Mouse (Mus musculus) thymus, adult 18-20 months (tissue): ENCODE results near the gene Egflam.

Experiments used
- DNase-seq, 2 experiments: peaks; one replicate each; pipeline ENCODE4 v3.0.0; 2022; ENCODE audit warnings: mixed read lengths in 2 of 2

The Egflam gene

DNA sequence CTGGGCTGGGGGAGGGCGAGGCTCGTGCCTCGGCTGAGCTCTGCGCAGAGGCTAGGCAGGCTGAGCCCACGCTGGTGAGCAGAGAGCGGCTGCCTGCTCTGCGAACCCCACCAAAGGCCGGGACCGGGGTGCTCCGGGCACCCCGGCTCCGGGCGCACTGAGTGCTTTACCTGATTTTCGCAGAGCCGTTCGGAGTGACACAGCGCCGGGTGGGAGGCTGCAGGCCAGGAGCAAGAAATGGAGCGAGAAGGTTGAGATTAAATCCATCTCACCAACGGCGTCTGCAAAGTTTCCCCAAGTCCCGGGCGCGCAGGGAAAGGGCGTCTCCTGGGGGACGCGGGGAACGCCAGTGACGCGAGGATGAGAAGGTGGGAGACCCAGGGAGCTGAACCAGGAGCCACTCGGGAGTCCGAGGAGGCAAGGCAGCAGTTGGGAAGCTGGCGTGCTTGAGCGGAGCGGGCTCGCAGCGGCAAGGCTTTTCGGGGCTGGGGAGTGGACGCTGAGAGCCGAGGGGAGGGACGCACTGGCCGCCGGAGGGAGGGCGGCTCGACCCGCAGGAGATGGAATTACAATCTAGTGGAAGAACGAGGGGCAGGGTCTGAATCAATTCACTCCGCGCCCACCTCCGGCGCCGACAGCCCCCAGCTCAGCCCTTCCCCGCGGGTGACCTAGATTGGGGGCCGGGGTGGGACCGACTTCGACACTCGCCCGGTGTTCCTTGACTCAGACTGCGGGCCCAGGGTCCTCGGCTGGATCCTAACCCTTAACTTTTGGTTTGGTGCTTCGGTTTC lies at the start of gene Egflam:
Gene Egflam, minus strand, starts transcription at position 578 of the 791 bp plus-strand sequence.
- DNase-seq: no peak

DNA sequence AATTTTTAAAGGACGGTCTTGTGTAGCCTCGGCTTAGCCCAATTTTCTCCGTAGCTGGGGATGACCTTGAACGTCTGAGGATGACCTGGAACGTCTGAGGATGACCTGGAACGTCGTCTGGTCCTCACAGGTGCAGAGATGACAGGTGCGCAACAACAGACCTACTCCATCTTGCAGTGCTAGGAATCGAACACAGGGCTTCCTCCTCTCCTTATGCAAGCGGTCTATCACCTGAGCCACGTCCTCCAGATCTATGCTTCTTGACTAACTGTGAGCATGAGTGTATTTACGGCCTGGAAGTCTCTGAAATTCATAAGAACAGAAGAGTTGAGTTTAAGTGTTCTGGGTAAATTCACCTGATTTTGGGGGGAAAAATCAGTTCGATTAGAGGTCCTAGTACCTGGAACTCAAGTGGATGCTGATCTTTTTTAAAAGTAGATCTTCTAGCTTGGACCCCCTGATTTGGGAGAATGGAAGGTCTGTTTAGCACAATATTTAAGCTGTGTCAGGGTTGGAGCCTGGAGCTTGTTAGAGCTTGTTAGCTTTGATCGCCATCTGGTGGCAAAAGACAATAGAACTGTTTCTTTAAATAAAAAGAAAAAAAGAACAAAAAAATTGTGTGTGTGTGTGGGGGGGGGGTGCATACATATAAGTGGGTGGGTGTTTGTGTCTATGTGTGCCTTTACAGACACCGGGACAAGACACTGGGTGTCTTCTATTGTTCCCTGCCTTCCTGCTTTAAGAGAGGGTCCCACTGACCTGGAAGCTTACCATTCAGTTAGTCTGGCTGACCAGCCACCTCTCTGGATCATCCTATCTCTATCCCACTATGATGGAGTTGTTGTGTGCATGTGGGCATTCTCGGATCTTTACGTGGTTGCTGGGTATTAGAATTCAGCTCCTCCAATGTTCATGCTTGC lies 45.5 kb upstream of the Egflam start:
- no peak for DNase-seq

DNA sequence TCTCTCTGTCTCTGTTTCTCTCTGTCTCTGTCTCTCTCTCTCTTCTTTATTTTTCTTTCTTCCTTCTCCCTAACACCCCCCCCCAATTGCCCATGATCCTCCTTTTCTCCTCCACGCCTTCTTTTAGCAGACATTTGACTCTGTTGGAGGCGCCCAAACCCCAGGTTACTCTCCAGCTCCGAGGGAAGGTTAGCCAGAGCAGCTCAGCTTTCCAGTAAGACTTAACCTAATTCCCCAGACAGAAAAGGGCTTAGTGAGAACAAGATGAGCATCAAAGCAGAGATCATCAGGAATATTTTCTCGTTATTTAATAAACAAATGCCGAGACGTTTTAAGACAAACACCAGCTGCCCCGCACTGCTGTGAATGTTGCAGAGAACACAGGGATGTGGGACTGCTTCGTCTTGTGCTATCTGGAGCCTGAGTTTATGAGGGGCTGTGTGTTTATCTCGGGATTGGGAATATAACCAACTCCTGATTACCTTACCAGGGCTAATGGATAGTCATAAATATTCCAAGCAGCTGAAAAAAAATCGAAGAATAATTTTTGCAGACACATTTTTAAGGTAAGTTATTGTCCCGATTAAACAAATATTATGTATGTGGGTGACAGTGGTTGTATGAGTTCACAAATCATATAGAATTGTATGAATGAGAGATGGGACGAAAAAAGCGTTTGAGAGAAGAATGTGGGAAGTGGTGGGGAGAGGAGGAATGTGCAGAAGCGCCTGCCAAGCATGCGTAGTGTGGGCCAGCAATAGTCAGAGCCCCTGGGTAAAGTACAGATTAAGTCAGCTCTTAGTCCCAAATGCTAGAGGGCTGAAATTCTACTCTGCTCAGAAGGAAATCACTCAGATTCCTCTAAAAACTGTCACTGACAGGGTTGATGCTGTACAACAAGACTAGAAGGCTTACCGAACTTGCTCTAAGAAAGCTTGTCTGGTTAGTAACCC lies 44.2 kb upstream of the Egflam start:
- no peak for DNase-seq

DNA sequence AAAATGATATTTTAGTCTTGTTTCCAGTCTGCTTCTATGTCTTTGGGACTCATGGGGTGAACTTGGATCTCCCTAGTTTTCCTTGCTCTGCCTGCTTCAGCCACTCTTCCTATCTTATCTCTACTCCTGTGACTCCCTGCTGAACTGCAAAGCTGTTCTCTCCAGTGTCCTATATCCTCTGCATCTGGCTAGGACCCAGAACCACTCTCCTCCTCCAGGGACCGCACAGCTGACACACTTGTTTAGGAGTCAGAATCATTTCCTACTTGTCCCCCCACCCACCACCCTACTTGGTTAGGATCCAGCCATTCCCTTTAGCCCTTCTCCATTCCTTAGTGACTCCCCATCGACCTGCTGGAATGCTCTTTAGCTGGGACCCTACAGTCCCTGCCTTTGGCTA lies 26.1 kb upstream of the Egflam start:
- no peak for DNase-seq

DNA sequence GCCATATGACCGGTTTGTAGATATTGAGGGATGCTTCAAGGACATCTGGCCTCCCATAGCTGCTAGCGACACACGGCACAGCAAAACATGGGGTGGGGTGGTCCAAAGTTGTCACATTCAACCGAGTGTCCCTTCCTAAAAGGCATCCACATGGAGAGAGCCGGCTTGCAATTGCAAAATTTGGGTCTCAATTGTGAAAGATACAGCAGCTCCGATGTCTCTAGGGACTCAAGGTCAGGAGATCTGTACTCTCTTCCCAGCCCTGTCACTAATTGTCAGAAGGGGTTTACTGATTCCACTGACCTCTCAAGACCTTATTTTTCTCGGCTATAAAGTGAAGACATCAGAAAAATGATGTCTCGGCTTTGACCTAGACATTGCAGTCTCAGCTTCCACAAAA lies 6.3 kb upstream of the Egflam start:
- DNase-seq: no peak

DNA sequence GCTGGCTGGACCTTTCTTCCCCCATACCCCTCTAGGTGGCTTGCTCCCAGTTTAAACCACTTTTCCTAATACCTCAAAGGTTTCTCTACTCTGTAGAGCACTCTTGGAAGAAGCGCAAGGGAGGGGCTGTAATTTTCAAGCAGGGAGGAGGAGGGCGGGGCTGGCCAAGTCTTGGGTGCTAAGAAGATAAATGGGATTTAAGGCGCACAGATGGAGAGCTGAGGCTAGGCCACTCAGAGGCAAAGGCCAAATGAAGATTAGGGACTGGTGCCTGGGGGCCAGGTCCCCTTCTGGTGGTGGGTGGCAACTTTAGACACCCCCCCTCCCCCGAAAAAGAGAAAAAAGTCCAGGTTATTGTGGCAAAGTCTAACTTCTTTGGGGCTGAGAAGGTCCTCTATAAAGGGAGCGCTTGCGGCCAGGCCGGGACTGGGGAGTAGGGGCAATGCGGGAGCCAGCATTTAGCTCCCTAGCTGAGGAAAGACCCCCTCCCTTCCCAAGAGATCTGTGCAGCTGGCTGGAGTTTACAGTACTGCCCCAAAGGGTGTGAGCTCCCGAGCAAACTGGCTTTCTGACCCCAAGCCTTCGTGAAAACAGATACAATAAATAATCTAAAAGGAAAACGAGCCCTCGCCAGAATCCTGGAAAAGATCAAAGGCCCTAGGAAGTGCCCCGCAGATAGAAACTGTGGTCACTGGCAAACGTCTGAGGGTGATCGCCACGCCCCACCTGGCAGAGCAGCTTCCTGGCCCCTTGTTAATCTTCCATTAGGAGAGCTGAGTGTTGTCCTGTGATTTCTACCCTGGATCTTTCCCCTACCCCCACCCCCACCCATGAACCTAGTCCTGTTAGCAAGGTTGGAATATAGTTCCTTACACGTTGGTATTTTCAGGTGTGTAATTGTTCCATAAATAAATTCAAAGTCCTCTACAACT lies 680 bp upstream of the Egflam start:
- DNase-seq: no peak

DNA sequence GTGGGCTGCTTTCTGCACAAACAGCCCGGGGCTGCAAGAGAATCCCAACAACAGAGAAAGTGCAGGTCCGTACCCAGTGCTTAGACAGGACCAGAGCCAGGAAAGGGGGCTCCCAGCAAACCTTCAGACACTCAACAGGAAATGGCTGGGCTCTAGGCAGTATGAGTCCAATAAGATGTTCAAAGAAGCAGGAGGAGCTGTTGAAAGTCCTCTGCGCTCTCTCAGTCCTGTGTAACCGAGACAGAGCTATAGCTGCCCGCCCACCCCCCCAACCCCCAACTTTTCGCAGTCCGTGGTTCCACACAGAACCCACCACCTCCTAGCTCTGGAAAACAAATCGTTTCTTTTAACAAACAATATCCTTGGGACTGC lies 763 bp downstream of the Egflam start:
- no peak for DNase-seq

DNA sequence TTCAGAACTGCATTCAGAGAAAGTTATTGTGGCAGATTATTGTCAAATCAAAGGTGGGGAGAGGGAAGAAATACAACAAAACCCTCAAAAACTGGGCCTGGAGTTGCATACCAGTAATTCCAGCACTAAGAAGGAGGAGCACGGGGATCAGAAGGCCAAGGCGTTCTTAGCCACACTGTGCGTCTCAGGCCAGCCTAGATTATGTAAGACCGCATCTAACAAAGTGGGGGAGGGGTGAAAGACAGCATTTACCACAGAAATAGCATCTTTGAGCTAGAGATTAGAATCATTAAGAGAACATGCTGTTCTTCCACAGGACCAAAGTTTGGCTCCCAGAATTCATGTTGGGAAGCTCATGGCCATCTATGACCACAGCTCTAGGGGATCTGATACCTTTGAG lies 14.8 kb downstream of the Egflam start:
- DNase-seq: no peak

DNA sequence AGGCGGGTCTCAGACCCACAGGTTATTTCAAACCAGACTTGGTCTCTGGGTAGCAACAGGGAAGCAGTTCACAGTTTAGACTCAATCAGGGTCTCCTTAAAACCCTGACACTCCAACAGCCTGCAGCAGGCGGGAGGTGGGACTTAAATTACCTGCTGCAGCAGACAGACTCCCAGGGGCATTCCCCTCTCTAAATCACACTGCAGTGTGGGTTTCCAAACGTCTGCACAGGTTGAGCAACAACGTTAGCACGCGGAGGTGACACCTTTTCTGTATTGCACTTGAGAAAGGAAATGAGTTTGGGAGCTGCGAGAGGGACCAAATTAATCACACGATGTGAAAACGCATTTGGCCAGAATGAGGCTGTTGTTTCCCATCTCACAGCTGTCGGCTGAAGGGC lies 15.7 kb downstream of the Egflam start:
- no peak for DNase-seq

DNA sequence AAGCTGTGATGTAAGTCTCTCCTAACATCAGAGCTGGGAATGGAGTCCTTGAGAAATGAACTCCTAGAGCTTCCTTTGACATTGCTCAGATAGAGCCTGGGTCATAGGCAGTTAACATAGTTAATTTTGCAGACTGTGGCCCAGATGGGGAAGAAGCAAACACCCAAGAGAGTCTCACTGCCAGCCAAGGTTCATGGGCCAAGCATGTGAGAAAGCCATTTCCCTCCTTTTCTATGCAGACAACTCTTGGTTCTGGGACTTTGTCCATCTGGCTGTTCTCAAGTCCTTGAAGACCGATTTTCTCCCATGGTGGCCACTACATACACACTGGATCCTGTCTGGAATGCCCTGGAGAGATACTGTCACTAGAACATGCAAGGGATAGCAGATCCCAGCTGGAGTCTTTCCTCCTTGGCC lies 45.6 kb downstream of the Egflam start:
- DNase-seq: no peak

DNA sequence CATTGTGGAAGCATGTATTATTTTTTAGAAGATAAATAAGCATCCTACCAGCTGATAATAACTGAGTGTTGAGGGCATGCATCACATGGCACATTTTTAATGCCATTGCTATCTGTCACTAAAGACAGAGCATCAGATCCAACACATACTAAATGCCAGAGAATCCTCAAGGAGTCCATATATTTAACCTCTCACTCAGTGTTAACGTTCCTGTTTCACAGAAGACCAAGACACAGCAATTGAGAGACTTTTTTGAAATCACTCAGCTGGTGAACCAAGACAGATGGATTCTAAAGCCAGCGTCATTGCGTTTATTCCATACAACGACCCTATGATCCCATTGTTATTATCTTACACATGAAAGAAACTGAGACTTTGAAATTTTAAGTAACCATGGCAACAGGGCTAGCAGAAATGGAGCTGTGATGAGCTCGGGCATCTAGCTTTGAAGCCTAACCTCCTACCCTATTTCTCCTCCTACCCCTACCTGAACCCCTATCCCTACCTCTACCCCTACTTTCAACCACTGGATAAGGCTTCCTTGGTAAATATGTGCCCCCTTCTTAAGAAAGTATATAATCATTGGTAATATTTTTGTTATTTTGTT lies 57.4 kb downstream of the Egflam start:
- no peak for DNase-seq

DNA sequence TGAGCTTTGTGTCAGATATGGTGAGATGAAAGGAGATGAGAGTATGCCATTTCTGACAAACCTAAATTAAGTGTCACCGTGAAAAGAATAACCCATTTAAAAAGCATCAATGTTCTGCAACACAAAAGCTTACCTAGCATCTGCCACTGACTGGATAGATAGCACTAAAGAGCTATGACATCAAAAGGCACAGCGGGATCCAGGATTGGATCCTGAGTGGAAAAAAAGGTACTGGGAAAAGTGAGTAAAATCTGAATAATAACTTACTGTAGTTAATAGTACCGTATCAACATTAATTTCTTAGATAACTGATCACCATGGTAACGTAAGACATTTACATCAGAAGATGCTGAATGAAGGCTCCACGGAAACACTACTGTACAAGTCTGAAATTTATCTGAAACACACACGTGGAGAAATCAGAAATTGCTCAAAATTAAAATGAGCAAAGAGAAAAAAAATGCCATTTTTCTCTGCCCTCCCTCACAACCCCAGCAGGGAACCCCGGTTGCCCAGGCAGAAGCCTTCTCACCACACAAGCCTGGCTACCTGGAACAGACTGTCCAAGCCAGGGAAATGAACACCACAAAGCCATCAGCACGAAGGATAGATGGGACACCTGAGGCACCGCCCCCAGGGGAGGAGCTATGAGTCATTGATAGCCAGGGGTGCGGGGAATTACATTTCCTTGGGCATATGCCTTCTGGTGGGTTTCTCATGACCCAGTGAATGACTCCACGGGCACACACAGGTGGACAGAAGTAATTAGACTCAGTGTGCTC lies 63.5 kb downstream of the Egflam start:
- DNase-seq: no peak

DNA sequence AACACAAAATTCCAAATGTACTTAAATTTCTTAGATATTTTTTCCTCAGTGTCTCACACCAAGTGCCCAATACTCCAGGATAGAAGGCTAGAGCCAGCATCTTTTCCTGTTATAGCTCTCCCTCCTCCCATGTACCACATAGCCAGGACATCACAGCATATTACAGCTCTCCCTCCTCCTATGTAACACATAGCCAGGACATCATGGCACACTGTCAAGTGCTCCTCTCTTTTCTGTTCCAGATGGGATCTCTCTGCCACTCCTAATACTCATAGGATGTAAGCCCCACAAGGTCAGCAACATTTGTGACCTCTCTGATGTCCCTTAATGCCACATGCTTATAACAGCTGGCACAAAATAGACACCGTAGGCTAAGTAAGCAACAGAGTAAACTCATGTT lies 65.3 kb downstream of the Egflam start:
- no peak for DNase-seq

DNA sequence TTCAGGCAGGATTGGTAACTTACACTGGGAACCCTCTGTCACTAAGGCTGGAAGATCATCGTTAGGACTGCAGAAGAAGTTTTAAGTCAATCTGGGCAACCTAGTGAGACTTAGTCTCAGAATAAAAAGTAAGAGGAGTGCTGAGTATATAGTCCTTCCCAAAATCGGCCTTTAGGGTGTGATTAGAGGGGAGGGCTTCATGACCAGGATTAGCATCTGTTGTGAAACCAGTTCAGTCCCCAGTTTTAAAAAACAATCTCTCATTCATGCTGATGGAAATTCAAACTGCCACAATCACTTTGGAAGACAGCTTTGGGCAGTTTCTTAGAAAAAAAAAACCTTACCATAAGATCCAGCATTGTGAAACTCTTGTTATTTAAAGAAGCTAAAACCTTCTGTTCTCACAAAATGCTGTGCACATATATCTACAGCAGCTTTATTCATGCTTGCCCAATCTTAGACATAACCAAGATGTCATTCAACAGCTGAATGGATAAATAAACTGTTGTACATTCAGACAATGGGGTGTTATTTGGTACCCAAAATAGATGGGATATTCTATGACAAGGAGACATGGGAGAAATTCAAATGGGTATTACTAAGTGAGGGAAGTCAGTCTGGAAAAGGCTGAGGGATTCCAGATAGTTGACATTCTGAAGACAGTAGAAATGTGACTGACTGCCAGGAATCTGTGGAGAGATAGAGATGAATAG lies 75.4 kb downstream of the Egflam start:
- DNase-seq: no peak

DNA sequence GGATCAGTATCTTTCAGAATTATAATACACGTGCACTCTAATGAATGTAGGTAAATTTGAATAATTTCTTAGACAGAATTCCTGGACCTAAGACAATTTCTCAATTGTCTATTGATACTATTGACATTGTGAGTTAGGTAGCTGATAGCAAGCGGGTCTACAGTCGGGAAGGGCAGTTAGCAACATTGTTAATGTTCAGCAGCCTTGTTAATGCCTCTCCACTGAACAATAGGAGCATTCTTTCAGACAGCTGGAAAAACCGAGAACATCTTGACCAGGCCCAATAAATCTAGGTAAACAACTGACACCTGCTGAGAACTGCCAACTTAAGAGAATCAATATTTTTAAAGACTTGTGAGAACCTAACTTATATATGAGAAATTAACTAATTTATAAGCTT lies 77.3 kb downstream of the Egflam start:
- DNase-seq: no peak

DNA sequence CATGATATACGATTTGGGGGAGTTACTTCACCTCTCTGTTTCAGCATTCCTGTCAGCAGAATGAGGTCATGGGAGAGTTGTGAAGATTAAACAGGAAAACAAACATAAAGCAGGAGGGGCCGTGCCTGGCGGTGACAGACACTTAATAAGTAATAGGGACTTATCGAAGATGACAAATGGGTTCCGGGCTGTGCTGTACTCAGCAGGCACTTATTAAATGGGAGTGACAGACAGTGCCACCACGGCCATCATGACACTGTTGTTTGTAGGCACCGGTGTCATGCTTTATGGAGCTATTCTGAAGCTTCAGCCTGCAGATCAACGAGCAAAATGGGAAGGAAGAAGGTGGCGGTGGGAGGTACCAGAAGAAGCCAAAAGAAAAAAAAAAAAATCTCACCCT lies 82.7 kb downstream of the Egflam start:
- no peak for DNase-seq

DNA sequence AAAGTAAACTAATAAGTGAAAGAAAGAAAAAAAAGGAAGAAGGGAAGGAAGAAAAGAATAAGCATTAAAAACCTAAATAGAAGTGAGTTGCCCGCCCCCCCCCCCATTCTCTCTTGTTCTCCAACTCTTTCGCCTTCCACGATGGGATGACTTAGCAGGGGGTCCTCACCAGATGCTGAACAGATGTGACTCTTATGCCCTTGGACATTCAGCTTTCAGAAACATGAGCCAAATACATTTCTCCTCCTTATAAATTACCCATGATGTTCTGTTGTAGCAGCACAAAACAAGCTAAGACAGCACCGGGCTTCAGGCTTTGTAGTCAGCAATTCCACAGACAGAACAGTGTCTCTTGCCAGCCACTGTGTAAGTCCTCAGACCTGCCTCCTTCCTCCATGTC lies 89.5 kb downstream of the Egflam start:
- DNase-seq: no peak

DNA sequence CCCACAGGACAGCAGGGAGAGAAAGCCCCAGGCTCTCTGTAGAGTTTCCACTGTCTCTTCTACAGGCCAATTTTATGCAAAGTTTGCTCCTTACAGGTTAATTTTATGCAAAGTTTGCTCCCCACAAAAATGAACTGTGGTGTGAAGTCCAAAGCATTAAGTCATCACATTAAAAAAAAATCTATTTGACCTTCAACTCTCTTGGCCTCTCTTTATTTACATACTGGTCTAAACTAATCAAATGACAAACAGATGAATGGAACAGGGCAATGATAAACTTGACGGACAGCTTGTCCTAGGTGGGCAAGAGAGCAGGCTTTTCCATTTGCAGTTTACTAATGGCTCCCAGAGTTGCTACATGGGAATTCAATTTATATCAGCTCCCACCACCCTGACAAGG lies 98.3 kb downstream of the Egflam start:
- no peak for DNase-seq

DNA sequence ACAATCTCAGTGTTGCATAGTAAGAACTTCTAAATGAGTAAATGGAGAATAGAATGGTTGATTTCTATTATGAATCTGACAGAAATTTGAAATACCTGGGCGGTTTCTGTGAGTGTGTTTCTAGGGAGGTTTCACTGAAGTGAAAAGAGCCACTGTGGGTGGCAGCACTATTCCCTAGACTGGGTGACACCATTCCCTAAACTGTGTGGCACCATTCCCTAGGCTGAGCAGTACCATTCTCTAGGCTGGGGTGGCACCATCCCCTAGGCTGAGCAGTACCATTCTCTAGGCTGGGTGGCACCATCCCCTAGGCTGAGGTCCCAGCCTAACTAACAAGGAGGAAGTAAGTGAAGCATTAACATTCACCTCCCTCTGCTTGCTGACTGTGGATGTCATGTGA lies 103.0 kb downstream of the Egflam start:
- no peak for DNase-seq

DNA sequence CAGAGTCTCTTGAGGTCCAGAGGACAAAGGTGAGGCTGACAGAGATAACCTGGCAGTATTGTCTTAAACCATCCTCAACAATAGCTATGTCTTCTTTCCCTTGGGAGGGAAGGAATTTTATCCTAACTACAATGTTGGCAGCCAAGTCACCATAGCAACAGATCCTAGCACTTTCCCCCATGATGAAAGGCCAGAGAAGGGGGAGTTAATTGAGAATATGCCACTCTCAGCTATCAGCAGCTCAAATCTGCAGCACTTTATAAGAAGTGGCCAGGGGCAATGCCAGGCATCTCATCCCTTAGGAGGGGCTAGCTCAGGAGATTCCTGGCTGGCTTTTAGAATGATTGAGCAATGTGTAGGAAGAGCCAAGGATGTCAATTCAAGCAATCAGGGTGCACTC lies 105.3 kb downstream of the Egflam start:
- no peak for DNase-seq
